Mouse (Mus musculus) ES-Bruce4 (cell line): ENCODE data around the gene Gng5. TPM values are rescaled to one million over a fixed set of nuclear protein-coding genes. Genes with fewer than 3 reads are reported as not detected.

Source experiments
- H3K27ac ChIP-seq: 2 replicates; pipeline ENCODE4 v1.5.1; 2012; ENCODE audit warnings: low read length, inconsistent platforms; ENCODE audit not compliant: insufficient read depth
- H3K27me3 ChIP-seq: 2 replicates; pipeline ENCODE4 v1.6.1; 2012; ENCODE audit warnings: mild to moderate bottlenecking, low read length, inconsistent platforms; ENCODE audit not compliant: control insufficient read depth, poor library complexity, insufficient read depth, severe bottlenecking
- H3K36me3 ChIP-seq: 2 replicates; pipeline ENCODE4 v1.6.1; 2012; ENCODE audit warnings: inconsistent platforms, mild to moderate bottlenecking, low read length, moderate library complexity; ENCODE audit not compliant: control insufficient read depth, poor library complexity, insufficient read depth, severe bottlenecking
- H3K4me1 ChIP-seq: one replicate; pipeline ENCODE4 v1.8.1; 2011; ENCODE audit warnings: low read length; ENCODE audit not compliant: control insufficient read depth, insufficient read depth
- H3K4me3 ChIP-seq: 2 replicates; pipeline ENCODE4 v1.5.1; 2011; ENCODE audit warnings: low read depth, mild to moderate bottlenecking, low read length
- H3K9ac ChIP-seq: 2 replicates; pipeline ENCODE4 v1.6.1; 2012; ENCODE audit warnings: low read depth, mild to moderate bottlenecking, inconsistent platforms; ENCODE audit not compliant: poor library complexity, severe bottlenecking
- H3K9me3 ChIP-seq: replicated peaks from 2 replicates; pipeline ENCODE4 v1.6.1; 2012; ENCODE audit warnings: mild to moderate bottlenecking, low read length, inconsistent platforms; ENCODE audit not compliant: control insufficient read depth, poor library complexity, insufficient read depth, severe bottlenecking
- CTCF ChIP-seq: IDR thresholded peaks from one replicate; pipeline ENCODE4 v1.8.1; 2011; ENCODE audit warnings: low read depth, low read length
- EP300 ChIP-seq: IDR thresholded peaks from 2 replicates; pipeline ENCODE4 v1.6.1; 2011; ENCODE audit warnings: low read depth, low read length; ENCODE audit not compliant: insufficient read depth
- POLR2A ChIP-seq: IDR thresholded peaks from one replicate; pipeline ENCODE4 v1.8.1; 2011; ENCODE audit warnings: low read length; ENCODE audit not compliant: insufficient read depth
- polyA plus RNA-seq: library from polyadenylated mRNA; stranded (reverse); fragments of >200 nt; gene quantifications from 2 replicates; pipeline ENCODE4 v1.2.4, GENCODE M21; 2011; ENCODE audit warnings: low read depth; ENCODE audit not compliant: missing spikeins, insufficient read depth, insufficient read length

Gene Gng5
- polyA plus RNA-seq, 1 experiment, result 330 TPM

GRCm38 (mm10) chr3:146500003-146500809 lies 599 bp downstream of the Gng5 start:
- Histone ChIP-seq H3K27ac (peak overlapping the region; percentile 82), H3K4me1 (no peaks in the 10 kb centered on the region), H3K36me3 (peaks cover 15% of the 10 kb centered on the region), H3K4me3 (peak overlapping the region; percentile 78), H3K9ac (peak overlapping the region; percentile 89), H3K9me3 (no peaks in the 10 kb centered on the region), H3K27me3 (no peaks in the 10 kb centered on the region)
- TF ChIP-seq EP300, result no peak
- TF ChIP-seq CTCF, result no peak
- no peak for TF ChIP-seq POLR2A

- Histone ChIP-seq H3K4me3 (peak overlapping the region; percentile 78), H3K9me3 (no peaks in the 10 kb centered on the region), H3K4me1 (no peaks in the 10 kb centered on the region), H3K36me3 (peaks cover 20% of the 10 kb centered on the region), H3K27me3 (no peaks in the 10 kb centered on the region), H3K9ac (peak overlapping the region; percentile 89), H3K27ac (peak overlapping the region; percentile 82; the same call in 1 of the 2 replicates)
- TF ChIP-seq CTCF, result no peak
- no peak for TF ChIP-seq EP300
- TF ChIP-seq POLR2A, result no peak
These were observed 1.2 kb downstream of the Gng5 start for GRCm38 (mm10) chr3:146500810-146501201.

- Histone ChIP-seq H3K4me1 (no peaks in the 10 kb centered on the region), H3K9ac (peak overlapping the region; percentile 89), H3K36me3 (peaks cover 27% of the 10 kb centered on the region), H3K27ac (no peak overlapping the region; the same call in 1 of the 2 replicates), H3K9me3 (no peaks in the 10 kb centered on the region), H3K4me3 (no peak overlapping the region), H3K27me3 (no peaks in the 10 kb centered on the region)
- TF ChIP-seq EP300 (no peak), CTCF (no peak), POLR2A (no peak)
These were observed 2.1 kb downstream of the Gng5 start for GRCm38 (mm10) chr3:146501601-146502123.

- no peak overlapping the region for H3K4me3 ChIP-seq
- no peaks in the 10 kb centered on the region for H3K9me3 ChIP-seq
- peaks cover 65% of the 10 kb centered on the region for H3K36me3 ChIP-seq
- H3K27ac ChIP-seq, result no peak overlapping the region
- no peaks in the 10 kb centered on the region for H3K27me3 ChIP-seq
- TF ChIP-seq POLR2A (no peak), EP300 (no peak), CTCF (no peak)
- no peak overlapping the region for H3K9ac ChIP-seq
- H3K4me1 ChIP-seq, result no peaks in the 10 kb centered on the region
These were observed 7.1 kb downstream of the Gng5 start for GRCm38 (mm10) chr3:146506711-146507110.

- Histone ChIP-seq H3K4me1 (no peaks in the 10 kb centered on the region), H3K36me3 (peaks cover 14% of the 10 kb centered on the region), H3K9me3 (no peaks in the 10 kb centered on the region), H3K27ac (no peak overlapping the region), H3K4me3 (peak overlapping the region; percentile 77), H3K27me3 (no peaks in the 10 kb centered on the region), H3K9ac (peak overlapping the region; percentile 92)
- TF ChIP-seq CTCF (no peak), EP300 (no peak), POLR2A (no peak)
These were observed 20.7 kb downstream of the Gng5 start for GRCm38 (mm10) chr3:146520226-146520797.
